Mouse (Mus musculus) left cerebral cortex, postnatal 4 days (tissue): ENCODE data around the gene Nrn1l. TPM values are rescaled to one million over a fixed set of nuclear protein-coding genes. Genes with fewer than 3 reads are reported as not detected.

Source experiments
- DNase-seq: peaks from one replicate; pipeline ENCODE4 v3.0.0-alpha.2; 2022
- intact Hi-C: fragments of 180-260 bp; cut with DNase I; formaldehyde crosslinking; loops from one replicate; pipeline ENCODE4 v1.15.1; 2025
- total RNA-seq, 2 experiments: library from RNA; stranded (reverse); gene quantifications; 2 replicates each; pipeline ENCODE4 v1.2.3; 2021

Gene Nrn1l
- total RNA-seq, 2 experiments from 2014 or later, result not detected

DNA sequence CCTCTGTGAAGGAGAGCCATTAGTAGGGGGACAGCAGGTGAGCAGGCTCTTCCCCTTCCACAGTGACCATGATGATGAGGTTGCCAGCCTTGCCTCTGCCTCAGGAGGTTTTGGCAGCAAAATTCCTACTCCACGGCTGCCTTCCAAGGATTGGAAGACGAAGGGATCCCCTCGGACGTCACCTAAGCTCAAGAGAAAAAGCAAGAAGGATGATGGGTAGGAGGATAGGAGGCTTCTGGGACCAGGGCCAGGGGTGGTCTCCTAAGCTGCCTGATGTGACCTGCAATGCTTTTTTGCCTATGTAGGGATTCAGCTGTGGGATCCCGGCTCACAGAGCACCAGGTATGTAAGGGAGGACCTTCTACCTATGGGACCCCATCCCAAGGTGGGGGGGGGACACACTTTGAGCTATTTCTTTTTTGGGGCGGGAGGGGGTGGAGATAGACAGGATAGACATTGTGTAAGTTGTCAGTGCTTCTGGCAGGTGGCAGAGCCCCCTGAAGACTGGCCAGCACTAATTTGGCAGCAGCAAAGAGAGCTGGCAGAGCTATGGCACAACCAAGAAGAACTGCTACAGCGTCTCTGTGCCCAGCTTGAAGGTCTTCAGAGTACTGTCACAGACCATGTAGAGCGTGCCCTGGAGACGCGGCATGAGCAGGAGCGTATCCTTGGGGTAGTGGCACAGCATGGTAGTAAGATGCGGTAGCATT, 3.5 kb upstream of the Nrn1l start:
- intact Hi-C loops, result loop anchor here (10.0 kb wide), 1 partner anchor 135 kb away; no protein-coding TSS in a partner anchor
- no peak for DNase-seq

DNA sequence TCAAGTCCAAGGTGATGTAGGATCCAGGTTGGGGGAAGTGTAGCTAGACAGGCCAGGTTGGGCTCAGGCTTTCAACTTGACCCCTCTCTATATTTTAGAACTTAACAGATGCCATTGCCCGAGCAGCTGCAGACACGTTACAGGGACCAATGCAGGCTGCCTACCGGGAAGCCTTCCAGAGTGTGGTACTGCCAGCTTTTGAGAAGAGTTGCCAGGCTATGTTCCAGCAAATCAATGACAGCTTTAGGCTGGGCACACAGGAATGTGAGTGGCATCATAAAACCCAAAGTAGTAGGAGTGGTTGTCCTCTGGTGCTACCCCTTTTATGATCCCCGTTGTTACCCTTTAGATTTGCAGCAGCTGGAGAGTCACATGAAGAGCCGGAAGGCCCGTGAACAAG, 2.5 kb upstream of the Nrn1l start:
- no peak for DNase-seq
- intact Hi-C loops, result loop anchor here (10.0 kb wide), 1 partner anchor 134 kb away; no protein-coding TSS in a partner anchor

DNA sequence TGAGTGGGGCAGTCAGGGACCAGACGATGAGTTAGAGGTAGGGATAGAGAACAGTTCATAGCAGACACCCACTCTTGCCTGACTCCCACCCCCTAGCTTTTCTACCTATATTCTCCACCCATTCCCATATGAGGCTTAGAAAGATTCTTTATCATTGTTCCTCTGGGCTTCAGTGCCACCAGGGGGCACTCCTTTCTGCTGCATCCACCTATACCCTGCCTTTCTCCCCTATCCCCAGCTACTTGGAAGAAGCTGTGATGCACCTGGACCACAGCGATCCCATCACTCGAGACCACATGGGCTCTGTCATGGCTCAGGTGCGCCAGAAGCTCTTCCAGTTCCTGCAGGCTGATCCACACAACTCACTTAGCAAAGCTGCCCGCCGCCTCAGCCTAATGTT, 935 bp upstream of the Nrn1l start:
- intact Hi-C loops, result loop anchor here (10.0 kb wide), 1 partner anchor 132 kb away; no protein-coding TSS in a partner anchor

DNA sequence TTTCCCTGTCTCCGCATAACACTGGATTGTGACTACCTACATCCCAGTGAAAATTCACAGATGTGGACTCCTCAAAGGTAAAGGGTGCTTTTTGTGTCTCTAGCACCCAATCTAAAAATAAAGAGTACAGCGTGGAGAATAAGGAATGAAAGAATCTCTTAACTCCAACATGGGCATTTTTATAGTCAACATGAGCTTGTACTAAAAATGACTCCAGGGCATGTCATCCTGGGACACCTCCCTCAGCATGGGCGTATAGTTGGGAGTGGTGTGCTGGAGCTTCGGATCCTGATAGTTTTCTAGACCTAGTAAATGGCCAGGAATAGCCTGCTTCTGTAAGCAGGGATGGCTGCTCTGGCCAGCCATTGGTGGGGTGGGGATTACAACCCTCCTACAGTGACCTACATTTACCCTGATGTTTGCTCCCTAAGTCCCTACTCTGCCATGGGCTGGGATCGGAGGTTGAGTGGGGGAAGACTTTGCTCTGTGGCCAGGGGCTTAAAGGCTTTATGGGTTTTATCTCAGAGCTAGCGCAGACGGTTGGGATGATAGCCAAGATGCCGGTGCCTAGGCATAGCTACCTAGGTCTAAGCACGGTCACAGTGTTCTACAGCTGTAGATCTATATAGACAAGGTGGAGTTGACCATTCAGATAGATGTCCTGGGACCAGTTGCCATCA, 4.6 kb downstream of the Nrn1l start:
- intact Hi-C loops, result loop anchor here (10.0 kb wide), 1 partner anchor 127 kb away; no protein-coding TSS in a partner anchor
- DNase-seq, result no peak

More for the DNA sequence above, 935 bp upstream of the Nrn1l start:
- DNase-seq, result no peak

DNA sequence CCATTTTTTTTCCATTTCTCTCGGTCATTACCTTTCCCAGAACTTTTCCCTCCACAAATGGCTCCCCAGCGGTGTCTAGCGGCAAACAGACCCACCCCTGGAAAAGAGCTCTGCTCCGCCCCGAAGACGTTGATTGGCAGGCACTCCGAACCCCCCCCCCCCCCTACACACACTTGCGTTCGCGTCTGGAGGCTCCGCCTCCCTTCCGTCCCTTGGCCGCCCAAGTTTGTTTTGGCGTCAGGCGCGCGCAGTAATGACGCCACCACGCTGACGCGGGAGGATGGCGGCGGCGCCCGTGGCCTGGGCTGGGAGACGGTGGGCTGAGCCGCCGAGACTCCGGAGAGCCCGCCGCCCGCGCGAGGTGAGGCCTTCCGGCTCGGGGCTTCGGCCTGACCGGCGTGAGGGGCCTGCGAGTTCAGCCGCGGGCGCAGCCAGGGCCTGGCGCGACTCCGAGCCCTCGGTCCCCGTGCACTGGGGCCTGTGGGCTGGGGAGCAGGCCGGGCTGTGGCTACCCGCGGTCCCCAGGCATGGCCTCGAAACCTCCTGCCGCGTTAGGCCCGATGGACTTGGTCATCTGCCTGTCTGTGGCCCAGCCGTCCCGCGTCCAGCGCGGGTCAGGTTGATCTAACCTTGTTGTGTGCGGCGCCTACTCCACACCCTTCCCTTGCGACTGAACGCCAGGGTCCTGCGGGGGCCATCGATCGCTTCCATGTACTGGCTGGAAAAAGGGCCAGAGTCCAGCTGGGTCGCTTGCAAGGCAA, 7.0 kb downstream of the Nrn1l start, which contains the start of gene Pskh1:
Pskh1 (plus strand) TSS at position 262 of the 761 bp plus-strand sequence.
- intact Hi-C loops, result no loop called here
- peak; percentile 94 for DNase-seq

DNA sequence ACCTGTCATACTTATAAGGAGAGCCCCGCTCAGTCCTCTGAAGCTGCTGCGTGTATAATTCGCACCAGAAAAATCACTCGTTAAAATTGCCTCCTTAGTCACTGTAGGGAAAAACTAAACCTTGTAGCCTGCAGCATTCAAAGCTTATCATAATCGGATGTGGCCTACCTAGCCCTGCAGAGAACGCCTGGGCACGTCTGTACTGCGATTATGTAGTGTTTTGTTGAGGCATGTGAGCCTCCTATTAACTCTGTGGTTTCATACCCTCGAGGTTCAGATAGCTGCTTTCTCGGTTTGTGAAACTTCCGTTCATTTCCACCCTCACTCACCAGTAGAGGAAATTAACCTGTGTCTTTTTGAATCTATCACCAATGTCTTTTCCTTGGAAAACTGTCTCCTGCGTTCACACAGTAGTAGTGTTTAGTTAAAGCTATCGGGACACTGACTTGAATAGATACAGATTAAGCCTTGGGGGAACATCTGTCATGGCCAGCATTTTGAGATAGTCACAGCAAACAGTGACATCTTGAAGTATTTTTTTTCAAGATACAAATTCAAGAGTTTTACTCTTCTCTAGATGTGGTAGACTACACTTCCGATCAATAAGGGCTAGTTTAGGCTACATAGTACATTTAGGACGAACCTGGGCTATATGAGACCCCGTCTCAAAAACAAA, 7.7 kb downstream of the Nrn1l start:
- intact Hi-C loops, result no loop called here
- no peak for DNase-seq

DNA sequence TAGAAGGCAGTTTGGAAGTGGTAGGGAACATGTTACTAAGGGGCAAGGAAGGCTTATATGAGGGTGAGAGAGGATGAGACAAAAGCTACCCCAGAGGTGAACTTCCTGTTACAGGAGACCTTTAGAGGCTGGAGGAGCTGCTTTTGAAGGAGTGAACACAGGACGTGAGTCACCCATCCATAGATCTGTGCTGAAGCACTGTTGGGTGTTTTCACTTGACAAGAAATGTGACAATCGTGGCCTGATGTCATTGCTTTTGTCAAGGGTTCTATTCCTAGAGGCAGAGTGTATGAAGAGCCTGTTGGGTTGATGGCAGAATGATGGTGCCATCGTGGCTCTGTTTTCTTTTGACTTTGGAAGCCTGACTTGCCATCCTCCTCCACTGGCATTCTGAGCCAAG, 26.0 kb downstream of the Nrn1l start:
- DNase-seq, result no peak

GRCm38 (mm10) chr8:105925123-105925522, 31.8 kb downstream of the Nrn1l start:
- intact Hi-C loops, result no loop called here
- DNase-seq, result no peak

More for the DNA sequence above, 26.0 kb downstream of the Nrn1l start:
- intact Hi-C loops, result no loop called here

DNA sequence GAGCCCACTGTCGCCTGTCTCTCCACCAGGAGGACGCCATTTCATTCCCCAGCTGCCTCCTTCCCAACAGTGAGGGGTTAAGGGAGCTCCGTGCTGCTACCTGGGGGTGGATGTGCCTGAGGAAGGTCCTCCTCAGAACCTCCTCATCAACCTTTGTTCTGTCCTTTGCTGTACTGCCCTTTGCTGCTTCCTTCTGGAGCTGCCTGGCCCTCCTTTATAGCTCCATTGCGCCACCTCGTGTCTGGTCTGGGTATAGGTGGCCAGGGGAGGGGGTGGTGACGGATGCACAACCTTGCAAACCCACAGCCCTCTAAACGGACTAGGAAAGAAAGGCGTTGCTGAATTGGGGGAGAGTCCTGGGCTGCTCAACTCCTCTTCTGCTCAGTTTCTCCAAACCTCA, 37.2 kb downstream of the Nrn1l start:
- intact Hi-C loops, result no loop called here
- DNase-seq, result peak; percentile 91

- no peak for DNase-seq
- intact Hi-C loops, result no loop called here
Observed at GRCm38 (mm10) chr8:105931271-105931670, 37.9 kb downstream of the Nrn1l start.

GRCm38 (mm10) chr8:105932525-105932924, 39.2 kb downstream of the Nrn1l start:
- DNase-seq, result no peak
- intact Hi-C loops, result no loop called here

GRCm38 (mm10) chr8:105933762-105934161, 40.4 kb downstream of the Nrn1l start, which contains the start of gene Ctrl:
Gene Ctrl, minus strand, starts transcription at chr8:105933862.
- DNase-seq, result no peak
- intact Hi-C loops, result no loop called here

- intact Hi-C loops, result no loop called here
- no peak for DNase-seq
Observed at GRCm38 (mm10) chr8:105935105-105935504, 41.7 kb downstream of the Nrn1l start.

- DNase-seq, result no peak
- intact Hi-C loops, result no loop called here
Observed at GRCm38 (mm10) chr8:105935863-105936603, 42.7 kb downstream of the Nrn1l start.

- intact Hi-C loops, result no loop called here
- DNase-seq, result peak; percentile 92
Observed at GRCm38 (mm10) chr8:105936866-105937475, 43.6 kb downstream of the Nrn1l start.

GRCm38 (mm10) chr8:105937496-105938305, 44.3 kb downstream of the Nrn1l start:
- DNase-seq, result no peak
- intact Hi-C loops, result no loop called here

- intact Hi-C loops, result no loop called here
- peak; percentile 27 for DNase-seq
Observed at GRCm38 (mm10) chr8:105938306-105938669, 44.9 kb downstream of the Nrn1l start, which contains the start of gene Psmb10. Gene Psmb10, minus strand, starts transcription at chr8:105938444.

DNA sequence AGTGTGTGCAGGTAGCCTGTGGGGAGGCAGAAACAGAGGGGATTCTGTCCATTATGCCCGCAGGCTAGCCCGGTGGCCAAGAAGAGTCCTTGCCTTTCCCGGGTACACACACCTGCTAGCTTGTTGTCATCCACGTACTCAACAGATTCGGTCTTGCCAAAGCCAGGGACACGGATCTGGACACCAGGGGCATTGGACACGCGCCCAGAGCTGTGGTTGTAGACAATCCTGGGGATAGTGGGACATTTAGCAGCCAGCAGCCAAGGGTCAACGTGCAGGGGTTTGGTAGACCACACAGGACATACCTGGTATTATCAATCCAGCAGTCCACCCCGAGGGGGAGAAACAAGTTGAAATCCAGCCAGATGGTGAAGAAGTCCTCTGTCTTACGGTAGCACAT, 48.7 kb downstream of the Nrn1l start:
- intact Hi-C loops, result no loop called here

GRCm38 (mm10) chr8:105942542-105942941, 49.2 kb downstream of the Nrn1l start:
- intact Hi-C loops, result no loop called here

More for the DNA sequence above, 48.7 kb downstream of the Nrn1l start:
- DNase-seq, result no peak

More at GRCm38 (mm10) chr8:105942542-105942941, 49.2 kb downstream of the Nrn1l start:
- DNase-seq, result no peak
